In the genomic region with DNA sequence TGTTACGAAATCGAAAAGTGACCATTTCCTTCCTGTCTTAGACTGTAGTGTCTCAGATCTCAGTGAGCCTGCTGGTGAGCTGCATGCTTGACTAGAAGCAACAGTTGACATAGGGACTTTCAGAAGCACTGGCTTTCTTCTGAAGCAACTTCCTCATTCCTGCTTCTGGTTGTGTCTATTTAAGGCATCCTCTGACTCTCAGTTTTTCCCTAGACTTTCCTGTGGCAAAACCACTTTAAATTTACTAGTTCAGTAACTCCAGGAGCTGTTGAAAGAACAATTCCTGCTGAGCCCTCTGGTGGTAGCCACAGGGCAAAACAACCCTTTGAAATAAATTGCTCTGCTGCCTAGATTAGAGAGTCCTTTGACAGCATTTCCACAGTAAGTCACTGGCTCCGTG, we compare ENCODE assay signal across 9 mouse cellular contexts.
DNase-seq lines count a peak whose midpoint lies in the region; ATAC-seq lines count a peak whose summit lies in the region.
"Had no signal": no experiment of that assay in that cellular context is flagged by ENCODE, and none has a peak within 500 bp of the region (broad histone marks: within the 10 kb centered on the region; RNA-seq: fewer than 3 reads in every experiment).

No protein-coding gene starts in this region.

- peak; percentile 4 for DNase-seq in adrenal gland, postnatal 14 days
- no peak for DNase-seq in adrenal gland, postnatal 4 days (ENCODE audit: low spot score in 2 of 2)
- DNase-seq in neural tube, embryonic 10.5 days (ENCODE audit: extremely low spot score, low spot score) = peak; percentile 19
- peak; percentile 31 to 70 for DNase-seq in layer of hippocampus, postnatal 14 days (ENCODE audit: low spot score in 2 of 2)
- DNase-seq in neural tube, embryonic 11.5 days (ENCODE audit: low spot score) = peak; percentile 11
- DNase-seq in ovary, adult 18-20 months (ENCODE audit: low spot score) = no peak
- no peak for DNase-seq in lung, adult 18-20 months

- H3K4me1 ChIP-seq in neural tube, embryonic 15.5 days = no peaks in the 10 kb centered on the region
- no peaks in the 10 kb centered on the region for H3K4me1 ChIP-seq in neural tube, embryonic 11.5 days (ENCODE audit: control insufficient read depth, insufficient read depth, low read length)

- no peaks in the 10 kb centered on the region for H3K36me3 ChIP-seq in neural tube, embryonic 15.5 days
- no peaks in the 10 kb centered on the region for H3K36me3 ChIP-seq in neural tube, embryonic 11.5 days (ENCODE audit: control insufficient read depth, insufficient read depth, low read length)

- no peak overlapping the region for H3K4me3 ChIP-seq in neural tube, embryonic 15.5 days (replicated peaks)
- no peak overlapping the region for H3K4me3 ChIP-seq in neural tube, embryonic 11.5 days (ENCODE audit: low read depth, low read length)
- H3K4me3 ChIP-seq: erythroblast, embryonic 14.5 days had no signal

- H3K27ac ChIP-seq in neural tube, embryonic 15.5 days (replicated peaks) = no peak overlapping the region
- H3K27ac ChIP-seq in neural tube, embryonic 11.5 days (ENCODE audit: low read depth, low read length) = no peak overlapping the region

- H3K9me3 ChIP-seq in neural tube, embryonic 15.5 days (replicated peaks) = no peaks in the 10 kb centered on the region
- H3K9me3 ChIP-seq in neural tube, embryonic 11.5 days (ENCODE audit: control insufficient read depth, low read length) = no peaks in the 10 kb centered on the region

- 66% methylated on average over 3 of the region's 3 CpGs for WGBS in neural tube, embryonic 15.5 days
- WGBS in neural tube, embryonic 11.5 days = 73% methylated on average over 3 of the region's 3 CpGs

- no peak for ATAC-seq in neural tube, embryonic 15.5 days (ENCODE audit: low FRiP score)
- ATAC-seq in neural tube, embryonic 11.5 days (ENCODE audit: insufficient read depth, low FRiP score, low TSS enrichment) = no peak

- no peaks in the 10 kb centered on the region for H3K27me3 ChIP-seq in neural tube, embryonic 15.5 days (replicated peaks)
- no peaks in the 10 kb centered on the region for H3K27me3 ChIP-seq in neural tube, embryonic 11.5 days (ENCODE audit: control insufficient read depth, insufficient read depth, low read length)

- H3K4me2 ChIP-seq in neural tube, embryonic 15.5 days = no peak overlapping the region
- no peak overlapping the region for H3K4me2 ChIP-seq in neural tube, embryonic 11.5 days (ENCODE audit: low read depth)

- no peak overlapping the region for H3K9ac ChIP-seq in neural tube, embryonic 15.5 days (replicated peaks)
- no peak overlapping the region for H3K9ac ChIP-seq in neural tube, embryonic 11.5 days (ENCODE audit: low read length)

Comparison
In these comparisons a context has a peak if more than half of its experiments do, and no peak if none do; other contexts are left out.
1. DNase-seq: peak in adrenal gland, postnatal 14 days (single experiment), neural tube, embryonic 10.5 days (single experiment), layer of hippocampus, postnatal 14 days (2 of 2) and neural tube, embryonic 11.5 days (single experiment); none in adrenal gland, postnatal 4 days (0 of 2), ovary, adult 18-20 months (single experiment) and lung, adult 18-20 months (0 of 2).